Mouse (Mus musculus) adrenal gland, adult 2 months (tissue): ENCODE data around the gene Eya3. TPM values are rescaled to one million over a fixed set of nuclear protein-coding genes. Genes with fewer than 3 reads are reported as not detected.
"Not testable (repeated sequence)": the region's sequence is repeated elsewhere in the genome, so short reads cannot be mapped to it uniquely, and the experiment has no call there.

Experiments used
- DNase-seq: peaks from one replicate; pipeline ENCODE4 v3.0.0; 2021
- polyA plus RNA-seq: library from polyadenylated mRNA; depleted of rRNA; stranded (reverse); fragments of >200 nt; gene quantifications from 2 replicates; pipeline ENCODE4 v1.2.3, GENCODE M21; 2012
- total RNA-seq, 2 experiments: library from RNA; stranded (reverse); gene quantifications; 2 replicates each; pipeline ENCODE4 v1.2.3; 2021

Eya3 gene
- total and polyA plus RNA-seq, 3 experiments, result 14.7 to 43.2 (median 26.0) TPM

GRCm38 (mm10) chr4:132647439-132647838, 8.7 kb downstream of the Eya3 start:
- DNase-seq, result no peak

GRCm38 (mm10) chr4:132649271-132649999, 10.6 kb downstream of the Eya3 start:
- DNase-seq, result peak; percentile 20

- peak; percentile 82 for DNase-seq
Observed at GRCm38 (mm10) chr4:132652842-132653241, 14.1 kb downstream of the Eya3 start.

DNA sequence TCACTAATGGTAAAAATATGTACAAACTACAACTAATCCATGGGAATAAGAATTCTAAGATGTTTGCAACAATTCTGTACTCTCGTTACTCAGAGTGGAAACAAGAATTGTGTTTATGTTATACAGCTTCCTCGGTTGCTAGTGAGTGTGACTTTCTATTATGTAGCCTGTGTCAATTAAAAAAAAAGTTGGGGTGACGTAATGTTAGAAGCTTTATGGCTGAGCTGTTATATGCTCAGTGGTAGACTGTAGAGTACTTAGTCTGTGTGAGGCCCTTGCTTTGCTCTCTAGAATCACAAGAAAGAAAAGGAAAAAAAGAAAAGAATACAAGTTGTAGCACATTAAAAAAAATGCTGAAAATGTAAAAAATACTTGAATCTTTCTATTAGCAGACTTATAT, 15.0 kb downstream of the Eya3 start:
- no peak for DNase-seq

- peak; percentile 25 for DNase-seq
Observed at GRCm38 (mm10) chr4:132655290-132655689, 16.5 kb downstream of the Eya3 start.

DNA sequence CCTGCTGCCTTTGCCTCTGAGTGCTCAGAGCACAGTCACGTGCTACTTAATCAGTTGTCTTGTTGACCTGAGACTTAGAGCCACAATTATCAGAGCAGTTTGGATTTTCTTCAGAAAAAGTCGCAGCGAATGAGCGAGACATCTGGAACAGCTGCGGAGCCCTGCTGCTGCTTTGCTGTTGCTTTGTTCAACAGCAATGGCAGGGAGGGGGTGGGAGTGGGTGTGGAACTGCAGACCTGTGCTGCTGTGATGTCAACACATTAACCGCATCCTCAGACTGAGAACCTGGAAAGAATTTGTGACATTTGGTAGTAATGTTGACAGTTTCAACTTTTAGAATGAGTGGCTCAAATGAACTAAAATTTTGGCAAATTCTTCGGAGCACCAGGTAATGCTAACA, 20.3 kb downstream of the Eya3 start:
- DNase-seq, result no peak

GRCm38 (mm10) chr4:132672697-132673096, 33.9 kb downstream of the Eya3 start:
- DNase-seq, result no peak

DNA sequence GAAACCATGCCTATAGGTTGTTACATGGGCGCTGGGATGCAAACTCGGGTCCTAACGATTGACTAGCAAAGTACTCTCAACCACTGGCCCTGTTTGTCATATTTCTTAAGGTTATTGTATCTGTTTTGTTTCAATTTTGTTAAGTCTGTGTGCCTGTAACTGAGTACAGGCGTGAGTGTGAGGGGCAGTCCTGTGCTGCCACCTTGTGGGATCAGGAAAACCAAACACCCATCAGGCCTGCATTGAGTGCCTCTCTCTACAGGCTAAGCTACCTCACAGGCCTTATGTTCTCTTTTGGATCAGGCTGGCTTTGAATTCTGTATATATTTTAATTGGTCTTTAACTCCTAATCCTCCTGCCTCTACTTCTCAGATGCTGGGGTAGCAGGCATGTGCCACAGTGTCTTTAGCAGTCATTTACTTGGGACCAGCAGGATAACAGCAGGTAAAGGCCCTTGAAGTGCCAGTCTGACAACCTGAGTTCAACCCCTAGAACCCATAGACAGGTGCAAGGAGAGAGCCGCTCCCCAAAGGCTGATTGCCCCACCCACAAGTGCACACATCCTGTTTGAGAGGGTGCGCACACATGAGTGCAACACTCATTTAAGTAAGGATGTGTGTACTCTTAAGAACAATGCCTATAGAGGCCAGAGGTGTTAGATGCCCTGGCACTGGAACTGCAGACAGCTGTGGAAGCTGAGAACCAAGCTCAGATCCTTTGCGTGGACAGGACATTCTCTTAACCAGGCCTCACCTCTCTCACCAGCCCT, 38.2 kb downstream of the Eya3 start:
- DNase-seq, result peak; percentile 46

DNA sequence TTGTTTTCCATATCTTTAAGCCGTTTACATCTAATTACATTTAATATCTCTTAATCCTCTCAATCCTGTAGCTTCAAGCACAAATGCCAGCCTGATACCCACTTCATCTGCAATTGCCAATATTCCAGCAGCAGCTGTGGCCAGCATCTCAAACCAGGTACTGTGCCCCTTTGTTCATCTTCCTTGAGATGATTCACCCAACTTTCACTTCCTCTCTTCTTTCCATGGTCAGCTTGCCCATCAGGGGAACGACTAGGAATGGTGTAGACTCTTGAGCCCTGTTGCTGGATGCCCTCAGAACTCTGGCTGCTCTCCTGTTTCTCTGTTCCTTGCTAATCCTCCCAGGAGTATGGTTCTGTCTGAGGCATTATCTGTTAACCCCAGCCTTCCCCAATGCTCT, 50.8 kb downstream of the Eya3 start:
- DNase-seq, result no peak

DNA sequence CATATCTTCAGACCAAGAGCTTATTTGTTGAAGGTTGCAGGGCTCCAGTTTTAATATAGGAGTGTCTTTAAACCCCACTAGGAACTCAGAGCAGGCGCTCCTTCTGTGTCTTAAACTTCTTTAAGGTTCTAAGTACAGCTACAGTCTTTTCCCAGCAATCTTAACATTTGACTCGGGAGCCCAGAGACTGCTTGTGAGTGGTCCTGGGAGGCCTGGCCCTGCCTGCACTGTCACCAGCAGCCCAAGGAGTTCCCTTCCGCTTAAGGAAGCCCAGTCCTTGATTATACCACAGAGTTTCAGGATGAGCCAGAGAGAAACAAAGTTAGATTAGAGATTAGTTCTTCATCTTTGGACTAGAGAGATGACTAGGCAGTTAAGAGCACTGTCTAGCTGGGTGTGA, 54.6 kb downstream of the Eya3 start:
- no peak for DNase-seq

GRCm38 (mm10) chr4:132702076-132702475, 63.3 kb downstream of the Eya3 start:
- DNase-seq, result no peak

DNA sequence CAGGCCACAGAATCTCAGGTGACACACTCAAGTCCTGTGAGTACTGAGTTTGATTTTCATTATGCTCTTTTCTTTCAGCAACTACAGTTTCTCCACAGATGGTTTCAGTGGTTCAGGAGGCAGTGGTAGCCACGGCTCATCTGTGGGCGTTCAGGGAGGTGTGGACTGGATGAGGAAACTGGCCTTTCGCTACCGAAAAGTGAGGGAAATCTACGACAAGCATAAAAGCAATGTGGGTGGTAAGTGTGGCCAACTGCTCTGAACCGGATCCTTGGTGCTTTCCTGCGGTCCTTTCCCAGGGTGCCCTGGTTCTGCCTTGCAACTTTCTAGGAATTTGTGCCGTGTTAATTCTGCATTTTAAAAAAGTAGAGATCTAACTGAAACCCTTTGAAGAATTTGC, 68.1 kb downstream of the Eya3 start:
- DNase-seq, result no peak

DNA sequence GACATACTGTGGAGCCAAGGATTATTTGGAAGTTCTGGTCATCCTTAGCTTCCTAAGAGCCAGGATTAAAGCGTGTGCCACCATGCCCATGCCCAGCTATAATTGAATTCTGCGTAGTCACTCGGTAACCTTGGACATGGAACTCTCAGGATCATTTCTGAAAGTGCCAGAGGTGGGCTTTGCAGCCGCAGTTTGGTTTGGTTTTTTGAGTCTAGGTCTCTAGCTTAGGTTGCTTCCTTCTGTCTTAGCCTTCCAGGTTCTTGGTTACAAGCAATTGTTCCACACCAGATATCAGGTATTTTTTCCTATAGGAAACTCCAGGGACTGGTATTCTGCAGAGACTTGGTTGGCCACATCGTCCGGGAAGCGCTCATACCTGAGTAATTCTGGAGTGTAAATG, 74.4 kb downstream of the Eya3 start:
- no peak for DNase-seq

DNA sequence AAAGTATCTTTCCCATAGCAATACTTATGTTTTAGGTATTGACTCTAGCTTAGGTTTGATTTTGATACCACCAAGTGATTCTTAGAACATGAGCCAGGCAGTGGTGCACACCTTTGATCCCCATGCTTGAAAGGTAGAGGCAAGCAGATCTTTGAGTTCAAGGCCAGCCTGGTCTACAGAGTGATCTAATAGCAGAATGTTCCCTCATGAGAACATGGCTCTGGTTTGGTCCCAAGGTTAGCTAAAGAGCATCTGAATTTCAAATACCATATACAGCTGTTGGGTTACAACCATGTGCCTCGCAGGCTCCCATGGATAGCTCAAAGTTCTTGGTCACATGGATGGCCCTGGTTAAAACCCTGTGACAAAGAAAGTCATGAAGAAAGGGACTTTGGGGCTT, 79.5 kb downstream of the Eya3 start:
- no peak for DNase-seq

DNA sequence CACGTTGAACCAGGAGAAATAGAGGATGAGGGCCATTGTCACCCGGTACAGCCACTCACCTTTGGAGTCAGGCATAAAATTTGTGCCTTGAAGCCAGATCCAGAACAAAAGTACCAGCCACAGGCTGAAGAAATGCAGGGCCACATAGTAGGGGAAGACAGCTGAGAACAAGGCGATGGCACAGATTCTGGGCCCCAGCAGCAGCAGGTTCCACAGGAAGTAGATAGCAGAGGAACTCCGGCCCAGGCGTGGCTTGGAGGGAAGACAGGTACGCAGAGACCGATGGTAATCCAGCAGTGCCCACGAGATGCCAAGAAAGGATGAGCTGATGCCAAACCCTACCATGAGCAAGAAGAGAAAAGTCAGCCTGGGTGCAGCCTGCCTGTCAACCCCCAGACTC, 89.4 kb downstream of the Eya3 start:
- no peak for DNase-seq

DNA sequence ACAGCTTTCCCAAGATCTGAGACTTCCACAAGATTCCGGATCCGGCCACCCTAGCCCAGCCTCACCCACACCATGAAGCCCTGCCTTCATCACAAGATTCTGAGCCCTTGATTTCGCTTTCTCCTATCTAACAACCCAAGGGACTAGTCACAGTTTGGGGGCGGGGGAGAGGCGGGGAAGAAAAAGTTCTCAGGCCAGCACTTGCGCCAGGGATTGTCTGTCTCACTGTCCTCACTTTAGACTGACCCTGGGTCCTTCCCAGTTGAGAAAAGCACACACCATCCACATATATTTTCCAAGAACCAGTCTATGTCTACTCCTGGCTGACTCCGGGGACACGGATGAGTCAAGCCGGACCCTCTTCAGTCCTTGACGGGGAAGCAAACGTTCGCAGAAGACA, 92.8 kb downstream of the Eya3 start:
- no peak for DNase-seq

GRCm38 (mm10) chr4:132732148-132732684, 93.4 kb downstream of the Eya3 start, which contains the start of gene Xkr8:
Xkr8 (minus strand) TSS chr4:132732546.
- peak; percentile 96 for DNase-seq

GRCm38 (mm10) chr4:132733071-132733770, 94.4 kb downstream of the Eya3 start:
- DNase-seq, result no peak

- DNase-seq, result no peak
Observed at GRCm38 (mm10) chr4:132734766-132735165, 96.0 kb downstream of the Eya3 start.

DNA sequence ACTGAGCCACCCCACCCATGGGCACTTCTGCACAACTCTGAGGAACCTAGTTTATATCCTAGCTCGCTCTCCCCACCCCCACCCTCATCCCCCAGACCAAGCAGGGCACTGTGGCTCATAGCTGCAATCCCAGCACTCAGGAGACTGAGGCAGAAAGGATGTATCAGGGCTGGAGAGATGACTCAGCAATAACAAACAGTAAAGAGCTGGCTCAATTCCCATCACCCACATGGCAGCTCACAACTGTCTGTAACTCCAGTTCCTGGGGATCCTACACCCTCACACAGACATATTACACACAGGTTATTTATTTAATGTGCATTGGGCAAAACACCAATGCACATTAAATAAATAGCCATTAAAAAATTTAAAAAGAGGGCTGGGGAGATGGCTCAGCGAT, 96.6 kb downstream of the Eya3 start:
- no peak for DNase-seq

DNA sequence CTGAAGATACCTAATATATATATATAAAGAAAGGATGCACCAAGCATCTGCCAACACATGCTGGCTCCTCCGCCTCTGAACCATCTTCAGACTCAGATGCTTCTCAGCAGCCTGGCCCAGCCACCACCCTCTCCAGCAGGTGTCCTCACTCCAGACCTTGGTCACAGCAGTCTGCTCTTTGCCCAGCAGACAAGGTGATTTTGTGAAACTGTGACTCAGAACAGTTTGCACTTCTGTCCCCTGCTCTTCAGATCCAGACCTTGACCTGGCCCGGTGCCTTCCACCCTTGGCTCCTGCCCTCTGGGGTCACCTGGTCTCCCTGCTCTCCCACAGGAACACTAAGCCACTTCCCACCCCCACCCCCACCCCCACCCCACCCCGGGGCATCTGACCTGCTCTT, 97.1 kb downstream of the Eya3 start:
- DNase-seq, result no peak

DNA sequence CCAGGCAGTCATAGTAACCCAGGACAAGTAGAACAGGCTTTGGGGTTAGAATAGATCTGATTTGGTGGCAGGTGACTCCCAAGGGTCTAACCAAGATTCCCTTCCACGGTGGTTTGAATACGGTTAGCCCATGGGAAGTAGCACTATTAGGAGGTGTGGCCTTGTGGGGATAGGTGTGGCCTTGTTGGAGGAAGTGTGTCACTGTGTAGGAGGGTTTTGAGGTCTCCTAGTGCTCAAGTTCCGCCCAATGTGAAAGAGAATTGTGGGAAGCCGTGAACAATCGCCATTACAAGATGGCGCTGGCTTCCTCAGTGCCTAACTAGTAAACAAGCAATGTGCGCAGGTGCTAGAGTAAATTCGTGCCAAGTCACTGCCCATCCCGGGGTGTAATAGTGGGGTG, 98.4 kb downstream of the Eya3 start:
- DNase-seq, result not testable (repeated sequence)

DNA sequence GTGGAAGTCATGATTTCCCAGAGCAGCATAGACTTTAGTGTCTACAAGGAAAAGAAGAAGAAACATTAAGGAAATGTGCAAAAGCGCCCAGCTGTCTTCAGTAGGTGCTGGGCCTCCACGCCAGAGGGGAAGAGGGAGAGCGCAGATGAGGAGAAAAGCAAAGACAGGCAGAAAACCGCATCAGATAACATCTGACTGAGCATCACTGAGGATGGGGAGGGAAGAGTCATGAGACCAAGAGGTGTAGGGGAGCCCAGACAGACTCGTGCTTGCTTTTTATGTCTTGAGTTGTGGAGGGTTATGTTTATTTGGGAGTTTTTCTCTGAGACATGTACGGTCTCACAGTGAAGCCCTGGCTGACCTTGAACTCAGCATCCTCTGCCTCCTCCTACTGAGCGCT, 102.7 kb downstream of the Eya3 start:
- no peak for DNase-seq
